Mouse (Mus musculus) thymus, postnatal 14 days (tissue): Measurements from ENCODE around the gene Pknox2.
A peak's percentile ranks its signal among the peaks of the same experiment; 100 is the strongest.

ENCODE experiments used
- DNase-seq: peaks from one replicate; pipeline ENCODE4 v3.0.0; 2021

The Pknox2 gene

DNA sequence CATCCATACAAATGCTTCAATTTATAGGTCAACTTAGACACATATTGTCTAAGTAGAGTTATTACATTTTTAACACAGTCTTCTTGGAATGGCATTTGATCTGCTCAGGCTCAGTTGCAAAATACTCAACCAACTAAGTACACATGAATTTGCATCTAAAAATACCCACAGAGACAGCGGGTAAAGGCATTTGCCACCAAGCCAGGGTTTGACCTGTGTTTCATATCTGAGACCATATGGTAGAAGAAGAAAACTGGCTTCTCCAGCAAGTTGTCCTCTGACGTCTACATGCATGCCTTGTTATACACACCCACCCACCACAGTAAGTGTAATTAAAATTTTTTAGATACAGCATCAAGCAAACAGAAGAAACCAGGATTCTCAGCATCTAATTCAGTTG lies 273.4 kb downstream of the Pknox2 start:
- DNase-seq, result no peak

DNA sequence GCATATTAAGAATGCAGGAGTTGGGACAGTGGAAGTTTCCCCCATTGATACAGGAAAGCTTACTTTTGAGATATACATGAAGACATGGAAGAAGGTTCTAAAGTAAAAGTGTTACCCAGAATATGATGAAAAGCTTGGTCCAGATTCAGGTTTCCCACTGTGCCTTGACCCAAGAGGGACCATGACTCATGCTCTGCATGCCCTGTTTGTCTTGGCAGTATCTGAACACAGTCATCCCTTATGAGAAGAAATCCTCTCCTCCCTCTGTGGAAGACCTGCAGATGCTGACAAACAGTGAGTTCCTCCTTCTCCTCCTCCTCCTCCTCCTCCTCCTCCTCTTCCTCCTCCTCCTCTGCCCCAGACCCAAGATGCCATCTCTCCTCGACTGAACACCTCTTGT lies 276.9 kb downstream of the Pknox2 start:
- no peak for DNase-seq

DNA sequence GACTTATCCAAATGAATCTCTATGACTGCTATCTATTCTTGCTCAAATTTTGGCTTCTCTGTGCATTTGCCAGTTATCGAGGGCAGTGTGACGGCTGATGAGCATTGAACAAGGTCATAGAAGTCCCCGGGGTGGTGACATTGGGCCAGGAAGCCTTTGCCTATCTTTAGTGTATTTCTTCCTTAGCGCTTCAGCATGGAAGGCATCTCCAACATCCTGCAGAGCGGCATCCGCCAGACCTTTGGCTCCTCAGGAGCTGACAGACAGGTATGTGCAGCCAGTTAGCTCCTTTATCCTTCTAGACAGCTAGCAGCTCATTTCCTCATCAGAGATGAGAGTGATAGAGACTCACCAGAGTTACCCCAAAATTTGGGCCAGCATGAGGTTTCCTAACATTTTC lies 278.5 kb downstream of the Pknox2 start:
- DNase-seq, result no peak

DNA sequence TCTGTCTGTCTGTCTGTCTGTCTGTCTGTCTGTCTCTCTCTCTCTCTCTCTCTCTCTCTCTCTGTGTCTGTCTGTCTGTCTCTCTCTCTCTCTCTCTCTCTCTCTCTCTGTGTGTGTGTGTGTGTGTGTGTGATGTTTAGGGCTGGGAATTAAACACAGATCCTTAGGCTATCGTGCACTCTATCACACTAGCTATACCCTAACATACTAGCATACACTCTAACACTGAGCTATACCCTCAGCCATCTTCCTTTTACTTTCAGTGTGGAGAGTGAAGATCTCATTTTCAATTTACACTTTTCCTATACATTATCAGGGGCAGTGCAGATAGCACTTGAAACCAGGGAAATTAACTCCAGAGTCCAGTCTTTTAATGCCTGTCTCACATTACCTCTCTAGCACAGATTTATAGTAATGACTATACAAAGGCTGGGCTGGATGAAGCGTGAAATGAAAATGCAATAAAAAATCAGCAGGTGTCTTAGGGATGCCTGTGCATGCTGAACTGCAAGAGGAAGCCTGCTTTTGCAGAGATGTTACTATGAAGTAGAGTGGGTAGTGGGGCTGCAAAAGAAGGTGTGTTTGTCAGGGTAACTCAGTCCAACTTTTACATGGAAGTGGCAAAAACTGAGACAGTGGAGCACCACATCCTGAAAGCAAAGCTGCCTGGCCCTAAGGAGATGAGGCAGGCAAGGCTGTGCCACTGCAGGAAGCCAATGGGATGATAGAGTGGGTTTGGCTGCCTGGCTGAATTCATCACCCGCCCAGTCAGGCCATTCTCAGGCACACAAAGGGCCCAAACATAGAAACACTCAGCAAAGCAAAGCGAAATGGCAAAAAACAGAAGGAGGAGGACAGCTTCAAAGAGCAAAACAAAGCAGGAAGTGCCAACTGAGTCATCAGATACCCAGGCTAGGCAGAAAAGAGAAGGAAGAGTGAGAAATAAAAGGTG lies 282.1 kb downstream of the Pknox2 start:
- no peak for DNase-seq

DNA sequence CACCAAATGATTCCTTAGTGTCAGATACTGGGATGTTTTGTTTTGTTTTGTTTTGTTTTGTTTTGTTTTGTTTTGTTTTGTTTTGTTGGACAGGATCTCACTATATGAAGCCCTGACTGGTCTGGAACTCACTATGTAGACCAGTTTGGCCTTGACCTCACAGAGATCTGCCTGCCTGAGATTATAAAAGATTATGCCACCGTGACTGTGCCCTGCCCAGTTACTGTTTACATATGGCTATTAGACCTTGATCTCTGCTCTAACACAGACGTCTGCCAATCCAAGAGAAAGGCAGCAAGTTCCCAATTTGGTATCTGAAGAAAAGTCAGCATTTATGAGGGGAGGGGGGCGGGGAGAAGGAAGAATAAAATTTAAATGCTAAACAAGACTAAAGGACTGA lies 283.5 kb downstream of the Pknox2 start:
- DNase-seq, result no peak

DNA sequence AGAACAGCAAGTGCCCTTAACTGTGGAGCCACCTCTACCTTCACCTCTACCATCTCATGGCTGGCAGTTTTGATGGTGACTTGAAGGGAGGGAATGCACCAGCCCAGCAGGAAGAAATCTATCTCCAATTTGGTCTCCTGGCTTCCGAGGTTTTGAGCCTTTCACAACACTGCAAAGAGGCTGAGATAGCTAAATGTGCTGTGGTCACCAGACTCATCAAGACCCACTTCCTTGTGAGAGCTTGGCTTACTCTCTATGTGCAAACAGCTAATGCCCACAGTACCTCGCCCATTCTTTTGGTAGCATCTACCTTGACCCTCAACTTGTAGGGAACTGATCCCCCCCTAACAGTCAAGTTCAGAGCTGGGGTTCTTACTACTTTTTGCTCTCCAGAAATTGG lies 284.6 kb downstream of the Pknox2 start:
- DNase-seq, result no peak

DNA sequence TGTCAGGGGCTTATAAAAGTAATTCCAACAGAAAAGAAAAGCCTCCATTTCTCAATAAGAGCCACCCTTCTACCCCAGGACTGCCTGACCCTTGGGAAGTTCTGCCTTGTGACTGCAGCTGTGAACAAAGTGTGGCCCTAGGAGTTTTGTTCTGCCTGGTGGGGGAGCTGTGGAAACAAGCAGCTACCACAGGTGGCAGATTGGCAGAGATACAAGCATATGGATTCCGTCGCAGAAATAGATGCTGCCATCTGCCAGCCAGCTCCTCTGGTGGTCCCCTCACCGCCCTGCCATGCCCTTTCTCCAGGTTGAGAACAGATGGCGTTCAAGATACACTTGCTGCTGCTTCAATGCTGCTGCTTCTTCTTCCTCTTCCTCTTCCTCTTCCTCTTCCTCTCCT lies 288.5 kb downstream of the Pknox2 start:
- DNase-seq, result peak; percentile 29

DNA sequence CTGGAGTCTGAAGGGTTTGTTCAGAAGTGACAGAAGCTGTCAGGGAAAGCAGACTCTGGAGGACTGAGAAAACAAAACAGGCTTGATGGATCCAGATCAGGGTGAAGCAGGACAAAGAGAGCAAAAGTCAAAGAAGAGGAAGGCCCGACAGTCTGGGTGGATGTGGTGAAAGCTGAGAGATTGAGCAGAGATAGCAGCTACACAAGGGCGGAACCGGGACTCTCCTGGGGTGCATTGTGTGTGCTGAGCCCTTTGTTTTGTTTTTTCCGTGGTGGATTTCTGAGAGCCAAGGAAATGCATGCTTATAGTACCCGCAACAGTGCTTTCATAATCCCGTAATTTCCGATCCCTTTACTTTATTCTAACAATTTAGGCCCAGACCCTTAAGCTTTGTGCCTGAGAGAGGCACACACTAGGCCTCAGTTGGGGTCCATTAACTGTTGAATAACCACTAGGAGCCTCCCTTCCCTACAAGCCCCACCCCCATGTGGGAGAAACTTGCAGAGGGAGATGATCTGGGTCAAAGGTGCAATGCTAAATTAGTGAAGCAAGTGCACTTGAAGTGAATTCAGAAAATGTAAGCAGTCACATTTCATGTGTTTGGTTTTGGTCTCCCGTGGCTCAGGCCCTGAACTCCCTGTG lies 289.6 kb downstream of the Pknox2 start:
- peak; percentile 18 for DNase-seq

DNA sequence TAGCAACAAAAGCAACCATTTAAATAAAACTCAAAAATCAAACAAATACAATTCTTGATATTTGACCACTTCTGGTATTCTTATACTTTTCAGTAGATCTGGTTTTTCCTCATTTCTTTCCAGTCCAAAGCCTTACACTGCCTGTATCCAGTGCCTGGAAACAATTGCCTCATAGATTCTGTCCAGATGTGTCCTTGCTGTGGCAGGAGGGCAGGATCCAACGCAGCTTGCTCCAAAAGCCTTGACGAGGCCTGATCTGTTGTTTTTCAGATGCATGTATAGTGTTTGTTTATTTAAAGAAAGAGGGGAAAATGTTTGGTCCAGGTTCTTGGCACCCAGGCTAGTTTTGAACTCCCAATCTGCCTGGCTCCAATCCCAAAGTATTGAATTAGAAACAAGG lies 290.9 kb downstream of the Pknox2 start:
- DNase-seq, result no peak

DNA sequence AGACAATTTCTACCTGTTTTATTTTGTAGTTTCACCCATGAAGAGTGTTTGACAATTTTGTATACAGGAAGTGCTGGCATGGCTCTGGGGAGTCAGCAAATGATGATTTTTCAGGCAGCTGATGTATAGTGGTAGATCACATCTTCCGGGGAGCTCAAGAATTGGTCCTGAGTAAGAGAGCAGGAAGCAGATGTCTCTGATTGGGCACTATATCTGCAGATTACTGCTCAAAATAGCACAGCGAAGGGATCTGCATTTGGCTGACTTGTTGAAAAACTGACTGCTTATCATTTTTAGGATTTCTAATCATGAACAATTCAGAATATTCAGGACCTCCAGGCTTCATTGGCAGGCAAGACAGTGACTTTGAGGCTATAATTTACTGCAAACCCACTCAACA lies 295.0 kb downstream of the Pknox2 start:
- DNase-seq, result no peak

DNA sequence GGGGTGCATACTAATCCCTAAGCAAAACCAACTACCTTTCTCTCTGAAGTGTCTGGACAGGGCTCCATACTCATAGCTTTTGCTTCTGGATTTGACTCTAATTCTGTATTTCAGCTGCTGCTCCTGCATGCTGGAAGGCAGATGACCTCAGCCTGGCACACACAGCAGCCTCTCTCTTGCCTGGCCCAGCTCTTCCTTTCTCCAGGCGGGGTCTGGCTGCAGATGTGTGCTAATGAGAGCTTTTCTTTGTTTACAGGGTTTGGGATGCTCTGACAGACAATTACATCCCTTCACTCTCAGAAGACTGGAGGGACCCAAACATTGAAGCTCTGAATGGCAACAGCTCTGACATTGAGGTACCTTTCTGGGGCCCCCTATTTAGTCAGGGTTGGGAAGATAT lies 297.1 kb downstream of the Pknox2 start:
- DNase-seq, result no peak

DNA sequence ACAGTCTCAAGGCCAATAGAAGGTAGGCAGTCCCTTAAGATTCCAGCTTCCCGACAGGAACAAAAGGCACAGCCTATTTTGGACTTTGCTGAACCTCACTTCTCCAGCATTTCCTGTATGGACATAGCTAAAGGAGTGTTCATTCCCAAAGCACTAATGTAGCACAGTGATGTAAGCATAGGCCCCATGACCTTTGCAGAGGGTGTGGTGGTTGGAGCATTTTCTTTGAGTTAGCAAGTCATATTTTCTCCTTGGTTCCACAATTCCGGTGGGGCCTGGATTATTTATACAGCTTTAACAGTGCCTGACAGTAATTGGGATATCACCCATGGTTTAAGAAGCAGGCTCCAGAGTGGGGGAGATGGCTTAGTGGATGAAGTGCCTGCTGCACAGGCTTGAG lies 298.5 kb downstream of the Pknox2 start:
- DNase-seq, result no peak

DNA sequence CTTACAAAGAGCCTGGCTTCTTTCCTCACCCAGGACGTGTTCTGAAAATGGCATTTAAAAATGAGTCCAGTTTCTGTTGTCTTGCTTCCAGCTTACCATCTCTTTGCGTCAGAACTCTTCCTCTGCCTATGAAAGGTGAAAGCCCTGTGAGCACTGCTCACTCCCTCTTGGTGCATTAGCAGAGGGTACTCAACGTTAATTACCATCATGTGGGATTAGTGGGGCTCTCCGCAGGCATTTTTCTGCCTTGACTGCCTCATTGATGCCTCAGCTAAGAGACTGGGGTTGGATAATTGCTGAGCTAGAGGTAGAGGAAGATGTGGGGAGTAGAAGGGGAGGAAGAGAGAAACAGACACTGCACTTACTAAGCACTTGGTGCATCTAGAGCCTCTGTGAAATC lies 300.9 kb downstream of the Pknox2 start:
- no peak for DNase-seq
